Mouse (Mus musculus) CH12.LX (cell line): ENCODE measurements around the gene Adal. TPM values are rescaled to one million over a fixed set of nuclear protein-coding genes. Genes with fewer than 3 reads are reported as not detected.

Experiments
- DNase-seq: peaks from one replicate; pipeline ENCODE4 v3.0.0-alpha.2; 2013; ENCODE audit errors: extremely low read depth
- H3K27ac ChIP-seq: 2 replicates; pipeline ENCODE4 v1.5.1; 2012; ENCODE audit warnings: low read depth, mild to moderate bottlenecking, control low read depth, moderate library complexity; ENCODE audit not compliant: insufficient read depth
- H3K27me3 ChIP-seq: replicated peaks from 2 replicates; pipeline ENCODE3; 2012; ENCODE audit warnings: inconsistent platforms
- H3K36me3 ChIP-seq, 2 experiments: replicated peaks in 1 of 2; 2 replicates each; pipeline versions ENCODE3 to v1.6.1; 2012; ENCODE audit warnings: inconsistent platforms in 1 of 2, low read length in 1 of 2, mild to moderate bottlenecking in 1 of 2, mixed read lengths in 1 of 2, moderate library complexity in 1 of 2; ENCODE audit not compliant: control insufficient read depth in 1 of 2, insufficient read depth in 1 of 2
- H3K4me1 ChIP-seq, 2 experiments: 2 replicates each; pipeline ENCODE4 v1.6.1; 2012; ENCODE audit warnings: inconsistent platforms in 1 of 2, moderate library complexity in 1 of 2; ENCODE audit not compliant: insufficient read depth in 2 of 2, control insufficient read depth in 1 of 2
- H3K4me2 ChIP-seq: 2 replicates; pipeline ENCODE4 v1.6.1; 2012; ENCODE audit warnings: low read depth, mild to moderate bottlenecking, control low read depth; ENCODE audit not compliant: poor library complexity, insufficient read depth, severe bottlenecking
- H3K4me3 ChIP-seq, 3 experiments: fragments of 150-350 bp in 1 of 3; sonication (generic) in 1 of 3; replicated peaks in 1 of 3; 2 replicates each; pipeline versions ENCODE3 to v1.5.1; 2011 to 2012; ENCODE audit warnings: low read depth in 2 of 3, low read length in 2 of 3, mild to moderate bottlenecking in 2 of 3, moderate library complexity in 2 of 3, control low read depth in 1 of 3, improper control_type of control experiment in 1 of 3, inconsistent platforms in 1 of 3, mixed read lengths in 1 of 3; ENCODE audit not compliant: poor library complexity in 1 of 3
- H3K79me2 ChIP-seq: replicated peaks from 2 replicates; pipeline ENCODE4 v1.6.1; 2012; ENCODE audit warnings: mild to moderate bottlenecking, moderate library complexity; ENCODE audit not compliant: control insufficient read depth, poor library complexity, insufficient read depth, severe bottlenecking; ENCODE audit errors: extremely low read depth
- H3K9ac ChIP-seq: 2 replicates; pipeline ENCODE4 v1.6.1; 2012; ENCODE audit warnings: low read depth, mild to moderate bottlenecking, control low read depth, moderate library complexity; ENCODE audit not compliant: insufficient read depth
- H3K9me3 ChIP-seq: replicated peaks from 2 replicates; pipeline ENCODE3; 2012; ENCODE audit warnings: low read length, inconsistent platforms, mixed read lengths
- CHD2 ChIP-seq: IDR thresholded peaks from 2 replicates; pipeline ENCODE4 v1.6.1; 2011; ENCODE audit warnings: low read length, improper control_type of control experiment
- CTCF ChIP-seq, 2 experiments: IDR thresholded peaks in 1 of 2; conservative IDR thresholded peaks in 1 of 2; 2 replicates each; pipeline ENCODE4 v1.5.1; 2011 to 2012; ENCODE audit warnings: low read depth in 2 of 2, low read length in 2 of 2, improper control_type of control experiment in 1 of 2, inconsistent platforms in 1 of 2, mild to moderate bottlenecking in 1 of 2, moderate library complexity in 1 of 2
- E2F4 ChIP-seq: IDR thresholded peaks from 2 replicates; pipeline ENCODE4 v1.6.1; 2011; ENCODE audit warnings: low read depth, low read length, improper control_type of control experiment; ENCODE audit not compliant: insufficient replicate concordance
- EP300 ChIP-seq: IDR thresholded peaks from 2 replicates; pipeline ENCODE4 v1.6.1; 2011; ENCODE audit warnings: low read length, improper control_type of control experiment
- HCFC1 ChIP-seq: IDR thresholded peaks from 2 replicates; pipeline ENCODE4 v1.6.1; 2012; ENCODE audit warnings: low read depth, mild to moderate bottlenecking, inconsistent platforms, low read length, improper control_type of control experiment
- JUN ChIP-seq: IDR thresholded peaks from 2 replicates; pipeline ENCODE4 v1.6.1; 2011; ENCODE audit warnings: low read depth, mild to moderate bottlenecking, low read length, improper control_type of control experiment, moderate library complexity; ENCODE audit not compliant: insufficient read depth
- MAX ChIP-seq: IDR thresholded peaks from 2 replicates; pipeline ENCODE4 v1.6.1; 2011; ENCODE audit warnings: low read length, improper control_type of control experiment
- MAZ ChIP-seq: IDR thresholded peaks from 2 replicates; pipeline ENCODE4 v1.6.1; 2012; ENCODE audit warnings: low read depth, mild to moderate bottlenecking, inconsistent platforms, low read length, improper control_type of control experiment, moderate library complexity
- MEF2A ChIP-seq: IDR thresholded peaks from 2 replicates; pipeline ENCODE4 v1.6.1; 2014; ENCODE audit warnings: low read depth, mild to moderate bottlenecking, inconsistent platforms, low read length, improper control_type of control experiment, borderline replicate concordance
- NELFE ChIP-seq: IDR thresholded peaks from 2 replicates; pipeline ENCODE4 v1.6.1; 2011; ENCODE audit warnings: low read depth, low read length, improper control_type of control experiment
- PAX5 ChIP-seq: IDR thresholded peaks from 2 replicates; pipeline ENCODE4 v1.6.1; 2012; ENCODE audit warnings: low read length, inconsistent platforms, mixed read lengths
- RAD21 ChIP-seq: IDR thresholded peaks from 2 replicates; pipeline ENCODE4 v1.6.1; 2011; ENCODE audit warnings: low read depth, mild to moderate bottlenecking, low read length, improper control_type of control experiment, moderate library complexity
- TBP ChIP-seq: conservative IDR thresholded peaks from 2 replicates; pipeline ENCODE4 v1.6.1; 2011; ENCODE audit warnings: low read depth, low read length, improper control_type of control experiment
- TCF12 ChIP-seq: IDR thresholded peaks from 2 replicates; pipeline ENCODE4 v1.6.1; 2014; ENCODE audit warnings: low read depth, mild to moderate bottlenecking, inconsistent platforms, low read length, improper control_type of control experiment
- USF2 ChIP-seq: conservative IDR thresholded peaks from 2 replicates; pipeline ENCODE4 v1.6.1; 2011; ENCODE audit warnings: low read depth, low read length, improper control_type of control experiment
- ZKSCAN1 ChIP-seq: IDR thresholded peaks from 2 replicates; pipeline ENCODE4 v1.6.1; 2012; ENCODE audit warnings: low read depth, inconsistent platforms, low read length, improper control_type of control experiment, borderline replicate concordance
- dilution Hi-C: fragments of 300-500 bp; cut with MboI; formaldehyde crosslinking; loops from 2 replicates; pipeline ENCODE4 v1.14.3; 2020; ENCODE audit warnings: low sequenced_read_pairs; ENCODE audit not compliant: extremely low pct_unique_long_range_greater_than_20kb, extremely low pct_ligation_motif_present
- in situ Hi-C: fragments of 300-500 bp; cut with MboI; formaldehyde crosslinking; loops from 3 replicates; pipeline ENCODE4 v1.14.3; 2019; ENCODE audit warnings: low sequenced_read_pairs, low pct_ligation_motif_present, low pct_unique_long_range_greater_than_20kb, mixed read lengths
- polyA plus RNA-seq: library from polyadenylated mRNA; unstranded; fragments of >175 nt; gene quantifications from 2 replicates; pipeline ENCODE4 v1.2.1, GENCODE M21; 2012; ENCODE audit warnings: low read depth; ENCODE audit not compliant: insufficient read length
- total RNA-seq, 2 experiments: library from RNA; depleted of rRNA; stranded (reverse); fragments of 300-350 nt in 1 of 2; fragments of >200 nt in 1 of 2; gene quantifications; 2 replicates each; pipeline ENCODE4 v1.2.3; 2012 to 2014

Gene Adal
- total and polyA plus RNA-seq, 3 experiments, result 7.3 to 12.5 (median 10.4) TPM

GRCm38 (mm10) chr2:121195466-121195865 is 55.2 kb downstream of the Adal start:
- no peak for DNase-seq
- TF ChIP-seq MEF2A, result no peak
- TF ChIP-seq, all 38 proteins: peak for 0
- in situ Hi-C loops (no loop called here), dilution Hi-C loops (no loop called here)
- no peaks in the 10 kb centered on the region for H3K27me3 ChIP-seq
- no peak overlapping the region for H3K4me2 ChIP-seq
- no peaks in the 10 kb centered on the region for H3K9me3 ChIP-seq
- H3K4me3 ChIP-seq, result no peak overlapping the region
- H3K79me2 ChIP-seq, result 0 out of 2 replicates have a peak, but pooled peaks cover 2% of the 10 kb centered on the region
- peaks cover 78 to 97% of the 10 kb centered on the region in 2 experiments for H3K36me3 ChIP-seq
- no peak overlapping the region for H3K27ac ChIP-seq
- no peaks in the 10 kb centered on the region for H3K4me1 ChIP-seq
- H3K9ac ChIP-seq, result no peak overlapping the region

GRCm38 (mm10) chr2:121204276-121204675 is 64.0 kb downstream of the Adal start:
- dilution Hi-C loops (no loop called here), in situ Hi-C loops (no loop called here)
- H3K36me3 ChIP-seq, result peaks cover 84 to 99% of the 10 kb centered on the region in 2 experiments

More at GRCm38 (mm10) chr2:121204276-121204675, 64.0 kb downstream of the Adal start:
- Histone ChIP-seq H3K4me1 (peaks cover 0 to 15% of the 10 kb centered on the region in 2 experiments; a peak in 2 of 4 replicates), H3K27ac (no peak overlapping the region), H3K27me3 (no peaks in the 10 kb centered on the region), H3K79me2 (no peaks in the 10 kb centered on the region), H3K9me3 (no peaks in the 10 kb centered on the region), H3K4me2 (no peak overlapping the region), H3K9ac (no peak overlapping the region), H3K4me3 (no peak overlapping the region)
- TF ChIP-seq HCFC1 (no peak), USF2 (no peak), EP300 (no peak), E2F4 (no peak), PAX5 (no peak), MAX (no peak), CTCF (conservative IDR thresholded peaks at IDR 0.05 in 1 of 2, IDR thresholded peaks at IDR 0.05 in 1 of 2; ENCODE audit: low read depth in 2 of 2, low read length in 2 of 2) (no peak), TCF12 (no peak), RAD21 (no peak), ZKSCAN1 (no peak), NELFE (no peak), MAZ (no peak), JUN (no peak), TBP (no peak), CHD2 (no peak), MEF2A (no peak)
- DNase-seq, result no peak

Other genes with a start within 250 kb of the Adal start
- gene Ubr1, start 169.7 kb upstream of the Adal start, total RNA-seq (2012; rRNA removed), result 15.4 and 16.0 TPM in 2 replicates
- gene Ubr1, start 169.7 kb upstream of the Adal start, total RNA-seq (2014; rRNA removed), result 10.7 and 11.6 TPM in 2 replicates
- gene Ubr1, start 169.7 kb upstream of the Adal start, polyA plus RNA-seq, result 18.1 TPM in 2 replicates
- gene Tmem62, start 163.4 kb upstream of the Adal start, total RNA-seq (2012; rRNA removed), result 4.4 and 5.2 TPM in 2 replicates
- 4.4 and 4.9 TPM in 2 replicates for gene Tmem62, start 163.4 kb upstream of the Adal start, total RNA-seq (2014; rRNA removed)
- gene Tmem62, start 163.4 kb upstream of the Adal start, polyA plus RNA-seq, result 2.9 and 5.3 TPM in 2 replicates
- gene Ccndbp1, start 132.0 kb upstream of the Adal start, total RNA-seq (2012; rRNA removed), result 20.4 and 23.4 TPM in 2 replicates
- gene Ccndbp1, start 132.0 kb upstream of the Adal start, total RNA-seq (2014; rRNA removed), result 33.4 and 33.6 TPM in 2 replicates
- 38.8 and 42.7 TPM in 2 replicates for gene Ccndbp1, start 132.0 kb upstream of the Adal start, polyA plus RNA-seq
- not detected in 2 replicates for gene Epb42, start 103.4 kb upstream of the Adal start, total RNA-seq (2012; rRNA removed)
- not detected in 2 replicates for gene Epb42, start 103.4 kb upstream of the Adal start, total RNA-seq (2014; rRNA removed)
- not detected in 2 replicates for gene Epb42, start 103.4 kb upstream of the Adal start, polyA plus RNA-seq
- not detected in 2 replicates for gene Tgm5, start 54.6 kb upstream of the Adal start, total RNA-seq (2012; rRNA removed)
- not detected in 2 replicates for gene Tgm5, start 54.6 kb upstream of the Adal start, total RNA-seq (2014; rRNA removed)
- gene Tgm5, start 54.6 kb upstream of the Adal start, polyA plus RNA-seq, result not detected in 2 replicates
- gene Tgm7, start 30.6 kb upstream of the Adal start, total RNA-seq (2012; rRNA removed), result not detected in 2 replicates
- gene Tgm7, start 30.6 kb upstream of the Adal start, total RNA-seq (2014; rRNA removed), result not detected in 2 replicates
- not detected in 2 replicates for gene Tgm7, start 30.6 kb upstream of the Adal start, polyA plus RNA-seq
- gene Lcmt2, start 225 bp downstream of the Adal start, total RNA-seq (2012; rRNA removed), result 9.3 and 10.6 TPM in 2 replicates
- gene Lcmt2, start 225 bp downstream of the Adal start, total RNA-seq (2014; rRNA removed), result 5.7 and 6.4 TPM in 2 replicates
- 11.7 and 12.3 TPM in 2 replicates for gene Lcmt2, start 225 bp downstream of the Adal start, polyA plus RNA-seq
- gene Tubgcp4, start 30.2 kb downstream of the Adal start, total RNA-seq (2012; rRNA removed), result 27.8 and 29.1 TPM in 2 replicates
- 31.0 and 35.1 TPM in 2 replicates for gene Tubgcp4, start 30.2 kb downstream of the Adal start, total RNA-seq (2014; rRNA removed)
- gene Tubgcp4, start 30.2 kb downstream of the Adal start, polyA plus RNA-seq, result 32.5 and 34.1 TPM in 2 replicates
- gene Zscan29, start 30.7 kb downstream of the Adal start, total RNA-seq (2012; rRNA removed), result 6.8 and 7.4 TPM in 2 replicates
- 4.9 and 5.4 TPM in 2 replicates for gene Zscan29, start 30.7 kb downstream of the Adal start, total RNA-seq (2014; rRNA removed)
- gene Zscan29, start 30.7 kb downstream of the Adal start, polyA plus RNA-seq, result 7.0 and 7.3 TPM in 2 replicates
- gene Trp53bp1, start 131.0 kb downstream of the Adal start, total RNA-seq (2012; rRNA removed), result 41.7 and 55.2 TPM in 2 replicates
- gene Trp53bp1, start 131.0 kb downstream of the Adal start, total RNA-seq (2014; rRNA removed), result 30.1 and 38.0 TPM in 2 replicates
- gene Trp53bp1, start 131.0 kb downstream of the Adal start, polyA plus RNA-seq, result 68.7 and 77.6 TPM in 2 replicates
- gene Map1a, start 149.2 kb downstream of the Adal start, total RNA-seq (2012; rRNA removed), result 0.38 and 0.92 TPM in 2 replicates
- gene Map1a, start 149.2 kb downstream of the Adal start, total RNA-seq (2014; rRNA removed), result 0.11 and 0.16 TPM in 2 replicates
- 7.2 and 7.3 TPM in 2 replicates for gene Map1a, start 149.2 kb downstream of the Adal start, polyA plus RNA-seq
- gene Ppip5k1, start 215.0 kb downstream of the Adal start, total RNA-seq (2012; rRNA removed), result 11.0 and 11.9 TPM in 2 replicates
- 4.5 and 4.6 TPM in 2 replicates for gene Ppip5k1, start 215.0 kb downstream of the Adal start, total RNA-seq (2014; rRNA removed)
- gene Ppip5k1, start 215.0 kb downstream of the Adal start, polyA plus RNA-seq, result 10.4 and 12.3 TPM in 2 replicates
- 3.8 and 3.9 TPM in 2 replicates for gene Ckmt1, start 217.3 kb downstream of the Adal start, total RNA-seq (2012; rRNA removed)
- 0.43 TPM in 1 of 2 replicates, not detected in the other for gene Ckmt1, start 217.3 kb downstream of the Adal start, total RNA-seq (2014; rRNA removed)
- gene Ckmt1, start 217.3 kb downstream of the Adal start, polyA plus RNA-seq, result 2.6 and 5.1 TPM in 2 replicates
- 4.8 and 6.3 TPM in 2 replicates for gene Strc, start 246.7 kb downstream of the Adal start, total RNA-seq (2012; rRNA removed)
- gene Strc, start 246.7 kb downstream of the Adal start, total RNA-seq (2014; rRNA removed), result 1.6 and 2.0 TPM in 2 replicates
- gene Strc, start 246.7 kb downstream of the Adal start, polyA plus RNA-seq, result 6.2 and 9.2 TPM in 2 replicates